Mouse (Mus musculus) retina, embryonic 14.5 days (tissue): ENCODE measurements at regions not wholly inside any gene's neighbourhood (a gene's known extent, or its start where the extent isn't known, plus 50 kb on each side); places are given as distances from the start of the nearest gene placed in this dataset.
A peak's percentile ranks its signal among the peaks of the same experiment; 100 is the strongest.
"Not testable (repeated sequence)": the region's sequence is repeated elsewhere in the genome, so short reads cannot be mapped to it uniquely, and the experiment has no call there.

Experiments used
- DNase-seq: peaks from one replicate; pipeline ENCODE4 v3.0.0-alpha.2; 2015; ENCODE audit warnings: low spot score

DNA sequence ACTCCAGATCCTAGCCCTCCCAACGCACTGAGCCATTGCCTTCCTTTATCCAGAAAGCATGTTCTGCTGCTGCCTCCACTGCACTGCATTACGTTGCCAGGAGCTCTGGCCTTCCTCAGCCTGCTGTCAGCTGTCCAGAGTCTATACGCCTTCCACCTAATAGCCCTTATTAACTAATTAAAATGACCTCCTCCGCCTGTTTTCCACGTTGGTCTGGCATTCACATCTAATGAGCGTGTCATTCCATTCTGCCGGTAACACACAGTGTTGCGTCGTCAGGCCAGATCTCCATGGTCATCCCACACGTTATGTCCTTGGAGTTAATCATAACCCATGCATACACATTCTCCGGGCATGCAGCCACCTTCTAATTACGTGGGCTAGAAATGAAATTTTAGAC, 56.7 kb upstream of the Med4 start:
- peak; percentile 55 for DNase-seq

DNA sequence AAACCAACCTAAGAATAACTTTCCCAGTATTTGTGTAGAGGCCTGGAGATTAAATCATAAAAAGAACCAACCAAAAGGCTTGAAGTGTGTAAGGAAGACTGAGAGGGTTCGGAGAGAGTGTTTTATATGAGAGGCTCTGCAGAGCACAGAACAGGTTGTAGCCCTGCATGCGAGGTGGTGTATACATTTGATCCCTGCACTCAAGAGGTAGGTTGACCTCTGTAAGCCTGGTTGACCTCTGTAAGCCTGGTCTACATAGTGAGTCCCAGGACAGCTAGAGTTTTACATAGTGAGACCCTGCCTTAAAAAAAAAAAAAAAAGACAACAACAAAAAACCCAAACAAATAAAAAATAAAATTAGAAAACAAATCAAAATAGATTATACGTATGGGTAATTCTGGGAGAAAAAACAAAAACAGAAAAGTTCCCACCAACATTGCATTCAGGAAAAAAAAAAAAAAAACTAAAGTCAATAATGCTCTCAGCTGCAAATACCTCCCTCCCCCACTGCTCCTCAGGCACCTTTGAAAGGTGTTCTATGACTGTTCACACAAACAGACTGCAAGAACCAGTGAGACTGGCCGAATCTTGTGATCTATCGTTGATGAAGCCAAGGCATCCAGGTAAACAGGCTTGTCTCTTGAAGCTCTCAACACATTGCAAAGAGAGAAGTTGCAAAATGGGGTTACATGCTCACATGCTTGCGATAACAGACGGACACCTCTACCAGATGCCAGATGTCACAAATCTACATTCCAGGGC, 57.3 kb upstream of the Med4 start:
- no peak for DNase-seq

DNA sequence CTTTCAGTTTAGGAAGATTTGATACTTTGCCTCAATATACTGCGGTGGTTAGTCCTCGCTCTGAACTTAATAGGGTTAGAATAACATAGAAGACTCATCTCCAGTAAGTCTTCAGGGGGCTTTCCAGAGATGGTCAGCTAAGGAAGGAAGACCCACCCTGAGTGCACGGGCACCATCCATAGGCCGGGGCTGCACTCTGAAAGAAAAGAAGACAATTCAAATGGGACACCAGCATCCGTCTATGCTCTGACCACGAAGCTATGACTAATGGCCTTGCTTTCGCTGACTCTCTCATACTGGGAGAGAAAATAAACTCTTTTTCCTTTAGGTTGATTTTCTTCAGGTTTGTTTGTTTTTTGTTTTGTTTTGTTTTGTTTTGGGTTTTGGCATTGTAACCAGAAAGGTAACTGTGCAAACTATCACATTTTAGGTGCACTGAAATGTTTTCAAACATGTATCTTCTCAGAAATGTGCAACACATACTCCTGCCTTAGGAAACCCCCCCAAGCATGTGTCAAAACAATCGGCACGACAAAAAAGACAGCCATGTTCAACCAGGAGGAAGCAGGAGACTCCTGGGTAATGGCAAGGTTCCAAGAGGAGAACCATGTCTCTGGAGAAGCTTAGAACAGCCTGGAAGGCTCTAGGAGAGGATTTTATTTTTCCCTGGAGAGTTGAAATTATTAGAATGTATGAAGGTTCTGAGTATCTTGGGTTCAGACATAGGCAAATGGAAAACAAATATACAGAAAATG, 58.4 kb upstream of the Med4 start:
- DNase-seq = no peak

DNA sequence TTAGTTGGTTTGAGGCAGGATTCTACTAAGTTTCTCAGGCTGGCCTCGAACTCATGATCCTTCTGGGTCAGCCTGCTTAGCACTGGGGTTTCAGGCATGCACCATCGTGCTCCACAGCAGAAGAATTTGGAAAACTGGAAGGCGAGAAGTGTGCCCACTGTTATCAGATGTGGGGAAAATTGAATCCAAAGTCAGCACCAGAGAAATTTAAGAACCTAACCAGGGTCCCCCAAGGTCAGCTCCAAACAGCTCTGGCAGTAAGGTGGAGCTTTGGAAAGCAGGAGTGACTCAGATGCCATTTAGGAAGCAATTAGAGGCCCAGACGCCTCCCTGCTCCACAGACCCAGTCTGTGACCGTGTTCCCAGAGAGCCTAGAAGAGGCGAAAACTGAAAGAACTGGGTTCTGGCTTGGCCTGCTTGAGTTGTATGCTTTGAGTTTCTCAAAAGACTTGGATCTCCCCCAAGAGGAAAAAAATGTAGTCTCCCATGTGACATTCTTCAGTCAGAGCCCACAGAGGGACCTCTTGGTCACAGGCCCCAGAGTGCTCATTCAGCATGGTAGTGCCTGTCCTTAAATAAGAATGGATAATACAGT, 59.8 kb upstream of the Med4 start:
- DNase-seq = no peak

DNA sequence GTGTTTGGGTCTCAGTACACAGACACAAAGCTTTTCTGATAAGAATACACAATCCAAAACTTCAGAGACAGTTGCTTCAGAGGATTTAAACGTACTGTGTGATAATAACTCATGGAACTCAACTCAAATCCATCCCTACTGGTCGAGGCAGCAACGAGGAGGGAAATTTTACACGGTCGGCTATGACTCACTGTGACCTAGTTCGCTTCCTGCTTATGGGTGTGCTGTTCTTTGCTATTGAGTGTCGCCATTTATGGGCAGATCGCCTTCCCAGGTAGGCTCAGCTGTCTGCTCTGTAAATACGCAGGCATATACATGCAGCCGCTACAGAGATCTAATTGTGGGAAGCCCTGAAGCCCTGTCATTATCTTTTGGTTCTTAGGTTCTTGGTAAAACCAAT, 60.7 kb upstream of the Med4 start:
- DNase-seq = no peak

DNA sequence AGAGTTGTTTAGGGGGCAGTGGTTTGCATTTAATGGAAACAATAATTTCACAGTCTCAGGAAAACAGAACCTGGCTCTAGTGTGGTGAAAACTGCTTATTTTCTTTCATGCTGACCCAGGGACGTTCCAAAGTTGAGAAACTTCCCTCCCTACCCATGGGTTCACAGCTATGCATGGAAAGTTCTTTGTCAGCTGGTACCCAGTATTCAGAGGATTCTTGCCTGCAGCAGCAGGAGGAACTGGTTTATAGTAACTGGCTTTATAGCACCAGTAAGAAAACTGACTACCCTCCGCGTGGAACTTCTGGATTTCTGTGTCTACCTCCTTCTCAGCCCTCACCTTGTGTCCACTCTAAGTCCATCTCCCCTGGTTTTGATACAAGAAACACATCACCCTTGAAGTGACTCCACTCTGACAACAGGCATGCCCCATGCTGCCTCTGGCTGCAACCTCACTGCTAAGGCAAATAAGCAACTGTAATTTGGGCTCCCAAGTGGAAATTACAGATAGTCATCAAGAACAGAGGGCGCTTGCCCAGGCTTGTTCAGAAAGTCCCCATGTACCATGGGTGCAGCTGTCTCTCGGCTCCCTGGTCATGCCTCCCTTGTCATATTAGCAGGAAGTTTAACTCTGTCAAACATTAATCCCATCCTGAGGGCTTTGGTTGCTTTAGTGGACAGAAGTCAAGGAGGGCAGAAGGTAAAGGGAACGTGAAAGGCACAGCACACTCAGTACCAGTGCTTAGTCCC, 60.6 kb upstream of the Itm2b start:
- no peak for DNase-seq

DNA sequence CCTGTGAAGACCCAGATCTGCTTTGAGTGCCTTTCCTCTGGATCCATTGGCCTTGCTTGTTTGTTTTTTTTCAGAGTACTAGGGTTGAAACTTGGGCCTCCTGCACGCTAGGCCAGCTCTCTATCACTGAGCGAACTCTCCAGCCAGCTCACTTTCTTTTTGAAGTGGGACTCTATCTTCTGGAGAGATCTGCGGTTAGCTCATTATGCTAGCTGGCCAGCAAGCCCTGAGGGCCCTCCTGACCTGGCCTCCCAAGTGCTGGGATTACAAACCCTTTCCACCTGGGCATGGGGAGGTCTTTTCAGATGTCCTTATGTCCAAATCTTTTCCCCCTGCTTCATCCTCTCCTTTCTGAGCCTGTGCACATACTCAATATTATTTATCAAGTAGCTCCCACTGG, 59.6 kb upstream of the Itm2b start:
- no peak for DNase-seq

DNA sequence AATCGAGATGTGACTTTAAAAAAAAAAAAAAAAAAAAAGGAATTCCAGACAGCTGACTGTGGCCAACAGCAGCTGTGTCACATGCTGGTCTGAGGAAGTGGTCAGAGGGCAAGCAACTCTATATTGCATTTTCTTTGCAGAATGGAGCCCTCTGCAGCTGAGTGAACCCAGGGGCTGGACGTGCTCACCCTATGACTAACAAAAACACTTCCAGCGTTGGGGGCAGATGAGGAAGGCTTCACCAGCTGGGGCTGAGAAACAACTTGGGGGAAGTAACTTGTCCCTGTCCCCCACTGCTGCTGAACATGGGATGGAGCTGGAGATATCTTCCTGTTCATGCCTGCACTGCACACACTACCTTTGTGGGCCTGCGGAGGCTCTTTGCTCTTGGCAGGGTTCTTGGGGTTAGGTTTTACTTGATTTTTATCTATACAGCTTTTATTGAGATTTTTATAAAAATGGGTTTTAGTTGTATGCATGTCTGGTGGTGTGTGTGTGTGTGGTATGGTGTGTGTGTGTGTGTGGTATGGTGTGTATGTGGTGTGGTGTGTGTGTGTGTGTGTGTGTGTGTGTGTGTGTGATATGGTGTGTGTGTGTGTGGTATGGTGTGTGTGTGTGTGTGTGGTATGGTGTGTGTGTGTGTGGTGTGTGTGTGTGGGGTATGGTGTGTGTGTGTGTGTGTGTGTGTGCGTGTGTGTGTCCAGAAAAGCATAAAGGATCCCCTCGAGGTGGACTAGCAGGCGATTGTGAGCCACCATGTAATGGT, 57.0 kb upstream of the Itm2b start:
- DNase-seq = no peak

DNA sequence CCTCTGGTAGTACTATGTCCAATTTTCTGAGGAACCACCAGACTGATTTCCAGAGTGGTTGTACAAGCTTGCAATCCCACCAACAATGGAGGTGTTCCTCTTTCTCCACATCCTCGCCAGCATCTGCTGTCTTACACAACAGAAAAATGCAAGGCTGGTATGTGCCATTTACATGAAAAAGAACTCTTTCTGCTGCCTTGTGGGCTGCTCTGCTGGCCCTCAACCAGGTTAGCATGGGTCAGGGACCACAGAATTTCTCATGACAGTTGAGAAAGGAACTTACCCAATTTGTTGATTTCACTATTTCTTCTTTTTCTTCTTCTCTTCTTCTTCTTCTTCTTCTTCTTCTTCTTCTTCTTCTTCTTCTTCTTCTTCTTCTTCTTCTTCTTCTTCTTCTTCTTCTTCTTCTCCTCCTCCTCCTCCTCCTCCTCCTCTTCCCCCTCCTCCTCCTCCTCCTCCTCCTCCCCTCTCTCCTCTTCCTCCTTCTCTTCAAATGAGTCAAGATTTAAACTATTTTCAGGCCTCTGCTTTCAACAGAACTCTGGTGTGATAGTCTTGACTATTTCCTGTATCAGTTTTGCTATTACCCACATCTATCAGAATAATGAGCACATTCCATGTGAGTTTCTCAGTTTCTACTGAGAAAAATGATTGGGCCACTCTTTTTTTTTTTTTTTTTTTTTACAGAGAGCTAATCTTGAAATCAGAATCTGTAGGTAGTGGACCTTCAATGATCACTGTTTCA, 56.3 kb upstream of the Itm2b start:
- DNase-seq = not testable (repeated sequence)

DNA sequence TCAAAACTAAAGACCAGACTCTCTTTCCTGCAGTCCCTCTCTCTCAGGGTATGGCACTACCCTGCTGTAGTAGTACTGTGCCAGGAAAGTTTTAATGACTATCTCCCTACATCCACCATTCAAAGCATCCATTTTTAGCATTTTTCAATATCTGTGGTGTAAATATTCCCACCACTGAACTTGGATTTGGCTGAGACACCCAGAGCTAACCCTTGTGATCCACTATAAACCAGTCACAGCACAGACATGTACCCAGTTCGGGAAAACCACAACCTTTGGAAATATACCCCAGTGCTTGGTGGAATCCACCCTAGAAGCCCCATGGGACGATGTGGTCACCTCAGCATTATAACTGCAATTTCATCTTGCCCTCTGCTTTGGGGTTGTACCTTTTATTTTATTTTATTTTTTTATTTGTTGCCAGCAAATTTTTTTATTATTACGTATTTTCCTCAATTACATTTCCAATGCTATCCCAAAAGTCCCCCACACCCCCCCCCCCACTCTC, 54.8 kb upstream of the Itm2b start:
- DNase-seq = no peak

DNA sequence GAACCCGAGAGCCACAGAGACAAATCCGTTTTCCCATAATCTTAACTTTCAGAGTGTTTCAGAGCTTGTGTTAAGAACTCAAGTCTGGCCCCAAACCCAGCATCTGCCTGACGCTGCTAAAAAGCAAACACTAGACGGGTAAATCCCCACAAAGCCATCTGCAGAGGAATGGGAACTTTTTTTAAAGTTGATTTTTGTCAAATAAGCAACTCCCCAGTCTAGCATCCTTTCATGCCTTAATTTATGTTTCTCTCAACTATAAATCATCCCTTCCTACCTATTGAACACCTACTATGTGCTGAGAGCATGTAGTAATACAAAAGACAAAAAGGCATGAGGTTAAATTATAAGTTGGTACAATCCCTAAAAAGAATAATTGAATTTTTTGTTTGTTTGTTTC, 50.8 kb upstream of the Itm2b start:
- no peak for DNase-seq
